Mouse (Mus musculus) activated CD4-positive, CD25-positive, alpha-beta regulatory T cell, adult 4 months (primary cell): ENCODE measurements around the gene Tpst2. TPM values are rescaled to one million over a fixed set of nuclear protein-coding genes. Genes with fewer than 3 reads are reported as not detected.

Source experiments
- ATAC-seq: one replicate; pipeline ENCODE4 v1.8.0; 2017
- polyA plus RNA-seq, 2 experiments: library from polyadenylated mRNA; unstranded; fragments of 100-300 nt; shearing (Covaris generic); gene quantifications; one replicate each; pipeline ENCODE4 v1.2.1; 2017

Gene Tpst2
- polyA plus RNA-seq, 2 experiments from 2014 or later, result 75.0 to 86.1 TPM

- ATAC-seq, result no peak
Measured at GRCm38 (mm10) chr5:112339215-112339614, 62.7 kb downstream of the Tpst2 start.

- peak; percentile 77 for ATAC-seq
Measured at GRCm38 (mm10) chr5:112342463-112343204, 66.1 kb downstream of the Tpst2 start, which contains the start of the genes Srrd and Hps4. Gene Srrd, minus strand, starts transcription at chr5:112343040. Gene Hps4, plus strand, starts transcription at chr5:112343083.

GRCm38 (mm10) chr5:112343205-112343595 is 66.7 kb downstream of the Tpst2 start:
- ATAC-seq, result peak; percentile 45

GRCm38 (mm10) chr5:112344092-112344960 is 67.8 kb downstream of the Tpst2 start:
- ATAC-seq, result no peak

GRCm38 (mm10) chr5:112346211-112346965 is 69.9 kb downstream of the Tpst2 start:
- no peak for ATAC-seq

- ATAC-seq, result no peak
Measured at GRCm38 (mm10) chr5:112349169-112349568, 72.7 kb downstream of the Tpst2 start.

- ATAC-seq, result no peak
Measured at GRCm38 (mm10) chr5:112355493-112355892, 79.0 kb downstream of the Tpst2 start.

GRCm38 (mm10) chr5:112355910-112356309 is 79.4 kb downstream of the Tpst2 start, which contains the start of gene Gm6583:
Gene Gm6583, minus strand, starts transcription at chr5:112356033.
- ATAC-seq, result no peak

- no peak for ATAC-seq
Measured at GRCm38 (mm10) chr5:112356322-112356721, 79.8 kb downstream of the Tpst2 start.

GRCm38 (mm10) chr5:112359520-112359919 is 83.0 kb downstream of the Tpst2 start:
- no peak for ATAC-seq

- ATAC-seq, result no peak
Measured at GRCm38 (mm10) chr5:112360077-112360476, 83.6 kb downstream of the Tpst2 start.

- ATAC-seq, result no peak
Measured at GRCm38 (mm10) chr5:112364184-112364797, 87.8 kb downstream of the Tpst2 start.

Other genes starting within 250 kb of the Tpst2 start
- not detected for gene Cryba4, start 24.2 kb upstream of the Tpst2 start, polyA plus RNA-seq
- gene Crybb1, start 20.9 kb upstream of the Tpst2 start, polyA plus RNA-seq, result not detected
- gene Tfip11, start 49.7 kb downstream of the Tpst2 start, polyA plus RNA-seq, result 10 to 100 TPM; 11.8 to 18.4 TPM
- 1 to 10 TPM; 1.5 to 2.7 TPM for gene Srrd, start 66.3 kb downstream of the Tpst2 start, polyA plus RNA-seq
- gene Hps4, start 66.4 kb downstream of the Tpst2 start, polyA plus RNA-seq, result 10 to 100 TPM; 15.2 to 18.3 TPM
- not detected for gene Gm6583, start 79.3 kb downstream of the Tpst2 start, polyA plus RNA-seq
- not detected for gene Asphd2, start 118.2 kb downstream of the Tpst2 start, polyA plus RNA-seq
- gene Gm6588, start 172.7 kb downstream of the Tpst2 start, polyA plus RNA-seq, result not detected